Mouse (Mus musculus) CH12.LX (cell line): ENCODE data around the gene Pih1d3. TPM values are rescaled to one million over a fixed set of nuclear protein-coding genes. Genes with fewer than 3 reads are reported as not detected.

Experiments used
- DNase-seq: peaks from one replicate; pipeline ENCODE4 v3.0.0-alpha.2; 2013; ENCODE audit errors: extremely low read depth
- H3K27ac ChIP-seq: 2 replicates; pipeline ENCODE4 v1.5.1; 2012; ENCODE audit warnings: low read depth, mild to moderate bottlenecking, control low read depth, moderate library complexity; ENCODE audit not compliant: insufficient read depth
- H3K27me3 ChIP-seq: replicated peaks from 2 replicates; pipeline ENCODE3; 2012; ENCODE audit warnings: inconsistent platforms
- H3K36me3 ChIP-seq, 2 experiments: replicated peaks in 1 of 2; 2 replicates each; pipeline versions ENCODE3 to v1.6.1; 2012; ENCODE audit warnings: inconsistent platforms in 1 of 2, low read length in 1 of 2, mild to moderate bottlenecking in 1 of 2, mixed read lengths in 1 of 2, moderate library complexity in 1 of 2; ENCODE audit not compliant: control insufficient read depth in 1 of 2, insufficient read depth in 1 of 2
- H3K4me1 ChIP-seq, 2 experiments: 2 replicates each; pipeline ENCODE4 v1.6.1; 2012; ENCODE audit warnings: inconsistent platforms in 1 of 2, moderate library complexity in 1 of 2; ENCODE audit not compliant: insufficient read depth in 2 of 2, control insufficient read depth in 1 of 2
- H3K4me2 ChIP-seq: 2 replicates; pipeline ENCODE4 v1.6.1; 2012; ENCODE audit warnings: low read depth, mild to moderate bottlenecking, control low read depth; ENCODE audit not compliant: poor library complexity, insufficient read depth, severe bottlenecking
- H3K4me3 ChIP-seq, 3 experiments: fragments of 150-350 bp in 1 of 3; sonication (generic) in 1 of 3; replicated peaks in 1 of 3; 2 replicates each; pipeline versions ENCODE3 to v1.5.1; 2011 to 2012; ENCODE audit warnings: low read depth in 2 of 3, low read length in 2 of 3, mild to moderate bottlenecking in 2 of 3, moderate library complexity in 2 of 3, control low read depth in 1 of 3, improper control_type of control experiment in 1 of 3, inconsistent platforms in 1 of 3, mixed read lengths in 1 of 3; ENCODE audit not compliant: poor library complexity in 1 of 3
- H3K79me2 ChIP-seq: replicated peaks from 2 replicates; pipeline ENCODE4 v1.6.1; 2012; ENCODE audit warnings: mild to moderate bottlenecking, moderate library complexity; ENCODE audit not compliant: control insufficient read depth, poor library complexity, insufficient read depth, severe bottlenecking; ENCODE audit errors: extremely low read depth
- H3K9ac ChIP-seq: 2 replicates; pipeline ENCODE4 v1.6.1; 2012; ENCODE audit warnings: low read depth, mild to moderate bottlenecking, control low read depth, moderate library complexity; ENCODE audit not compliant: insufficient read depth
- H3K9me3 ChIP-seq: replicated peaks from 2 replicates; pipeline ENCODE3; 2012; ENCODE audit warnings: low read length, inconsistent platforms, mixed read lengths
- BHLHE40 ChIP-seq: IDR thresholded peaks from 2 replicates; pipeline ENCODE4 v1.6.1; 2011; ENCODE audit warnings: mild to moderate bottlenecking, low read depth, low read length, improper control_type of control experiment
- CHD1 ChIP-seq: IDR thresholded peaks from 2 replicates; pipeline ENCODE4 v1.6.1; 2012; ENCODE audit warnings: low read depth, low read length, improper control_type of control experiment, inconsistent platforms
- E2F4 ChIP-seq: IDR thresholded peaks from 2 replicates; pipeline ENCODE4 v1.6.1; 2011; ENCODE audit warnings: low read depth, low read length, improper control_type of control experiment; ENCODE audit not compliant: insufficient replicate concordance
- ELF1 ChIP-seq: IDR thresholded peaks from 2 replicates; pipeline ENCODE4 v1.6.1; 2014; ENCODE audit warnings: low read depth, mild to moderate bottlenecking, inconsistent platforms, low read length, improper control_type of control experiment
- ETS1 ChIP-seq: conservative IDR thresholded peaks from 2 replicates; pipeline ENCODE4 v1.6.1; 2012; ENCODE audit warnings: low read depth, mild to moderate bottlenecking, inconsistent platforms, low read length, improper control_type of control experiment, moderate library complexity
- GABPA ChIP-seq: IDR thresholded peaks from 2 replicates; pipeline ENCODE4 v1.6.1; 2012; ENCODE audit warnings: low read depth, low read length, improper control_type of control experiment, inconsistent platforms; ENCODE audit not compliant: insufficient replicate concordance
- HCFC1 ChIP-seq: IDR thresholded peaks from 2 replicates; pipeline ENCODE4 v1.6.1; 2012; ENCODE audit warnings: low read depth, mild to moderate bottlenecking, inconsistent platforms, low read length, improper control_type of control experiment
- IRF4 ChIP-seq: IDR thresholded peaks from 2 replicates; pipeline ENCODE4 v1.6.1; 2014; ENCODE audit warnings: low read depth, mild to moderate bottlenecking, inconsistent platforms, low read length, improper control_type of control experiment
- JUND ChIP-seq: conservative IDR thresholded peaks from 2 replicates; pipeline ENCODE4 v1.6.1; 2011; ENCODE audit warnings: low read depth, low read length, improper control_type of control experiment
- MEF2A ChIP-seq: IDR thresholded peaks from 2 replicates; pipeline ENCODE4 v1.6.1; 2014; ENCODE audit warnings: low read depth, mild to moderate bottlenecking, inconsistent platforms, low read length, improper control_type of control experiment, borderline replicate concordance
- MXI1 ChIP-seq: IDR thresholded peaks from 2 replicates; pipeline ENCODE4 v1.6.1; 2011; ENCODE audit warnings: mild to moderate bottlenecking, low read depth, low read length, improper control_type of control experiment
- MYC ChIP-seq: IDR thresholded peaks from 2 replicates; pipeline ENCODE4 v1.6.1; 2011; ENCODE audit warnings: low read depth, mild to moderate bottlenecking, improper control_type of control experiment, low read length
- NRF1 ChIP-seq: IDR thresholded peaks from 2 replicates; pipeline ENCODE4 v1.6.1; 2014; ENCODE audit warnings: low read depth, mild to moderate bottlenecking, inconsistent platforms, low read length, improper control_type of control experiment, moderate library complexity
- POLR2A ChIP-seq: IDR thresholded peaks from 2 replicates; pipeline ENCODE4 v1.6.1; 2011; ENCODE audit warnings: low read depth, mild to moderate bottlenecking, improper control_type of control experiment, low read length
- POLR2AphosphoS2 ChIP-seq: IDR thresholded peaks from 2 replicates; pipeline ENCODE4 v1.6.1; 2011; ENCODE audit warnings: low read depth, low read length, improper control_type of control experiment
- RAD21 ChIP-seq: IDR thresholded peaks from 2 replicates; pipeline ENCODE4 v1.6.1; 2011; ENCODE audit warnings: low read depth, mild to moderate bottlenecking, low read length, improper control_type of control experiment, moderate library complexity
- SIN3A ChIP-seq: IDR thresholded peaks from 2 replicates; pipeline ENCODE4 v1.6.1; 2012; ENCODE audit warnings: low read length, improper control_type of control experiment, inconsistent platforms
- SMC3 ChIP-seq: IDR thresholded peaks from 2 replicates; pipeline ENCODE4 v1.6.1; 2011; ENCODE audit warnings: low read depth, low read length, improper control_type of control experiment
- TBP ChIP-seq: conservative IDR thresholded peaks from 2 replicates; pipeline ENCODE4 v1.6.1; 2011; ENCODE audit warnings: low read depth, low read length, improper control_type of control experiment
- TCF12 ChIP-seq: IDR thresholded peaks from 2 replicates; pipeline ENCODE4 v1.6.1; 2014; ENCODE audit warnings: low read depth, mild to moderate bottlenecking, inconsistent platforms, low read length, improper control_type of control experiment
- USF1 ChIP-seq: IDR thresholded peaks from 2 replicates; pipeline ENCODE4 v1.6.1; 2014; ENCODE audit warnings: low read depth, mild to moderate bottlenecking, inconsistent platforms, low read length, improper control_type of control experiment
- ZKSCAN1 ChIP-seq: IDR thresholded peaks from 2 replicates; pipeline ENCODE4 v1.6.1; 2012; ENCODE audit warnings: low read depth, inconsistent platforms, low read length, improper control_type of control experiment, borderline replicate concordance
- dilution Hi-C: fragments of 300-500 bp; cut with MboI; formaldehyde crosslinking; loops from 2 replicates; pipeline ENCODE4 v1.14.3; 2020; ENCODE audit warnings: low sequenced_read_pairs; ENCODE audit not compliant: extremely low pct_unique_long_range_greater_than_20kb, extremely low pct_ligation_motif_present
- in situ Hi-C: fragments of 300-500 bp; cut with MboI; formaldehyde crosslinking; loops from 3 replicates; pipeline ENCODE4 v1.14.3; 2019; ENCODE audit warnings: low sequenced_read_pairs, low pct_ligation_motif_present, low pct_unique_long_range_greater_than_20kb, mixed read lengths
- polyA plus RNA-seq: library from polyadenylated mRNA; unstranded; fragments of >175 nt; gene quantifications from 2 replicates; pipeline ENCODE4 v1.2.1, GENCODE M21; 2012; ENCODE audit warnings: low read depth; ENCODE audit not compliant: insufficient read length
- total RNA-seq, 2 experiments: library from RNA; depleted of rRNA; stranded (reverse); fragments of 300-350 nt in 1 of 2; fragments of >200 nt in 1 of 2; gene quantifications; 2 replicates each; pipeline ENCODE4 v1.2.3; 2012 to 2014

Pih1d3 gene
- 0.17 TPM in 1 of 2 replicates, not detected in the other for total RNA-seq (2012; rRNA removed)
- total RNA-seq (2014; rRNA removed), result 0.35 and 0.47 TPM in 2 replicates
- 0.27 and 0.31 TPM in 2 replicates for polyA plus RNA-seq

- Histone ChIP-seq H3K4me2 (peak within 1 kb of the TSS; percentile 84), H3K9me3 (no peaks in the 10 kb centered on the region), H3K4me3 (peak within 1 kb of the TSS; percentile 68 to 75 (median 70)), H3K27ac (no peak within 1 kb of the TSS), H3K9ac (peak within 1 kb of the TSS; percentile 63; the same call in 1 of the 2 replicates), H3K4me1 (peaks cover 3 to 20% of the 10 kb centered on the region in 2 experiments; a peak in 2 of 4 replicates), H3K79me2 (no peaks in the 10 kb centered on the region), H3K27me3 (no peaks in the 10 kb centered on the region)
- in situ Hi-C loops, result no loop called here
- peak; percentile 95 for DNase-seq
- peak; percentile 76 for TF ChIP-seq MEF2A
- no peak for TF ChIP-seq ETS1
- peak; percentile 28; the same call in 1 of the 2 replicates for TF ChIP-seq HCFC1
- TF ChIP-seq NRF1, result no peak
- peak; percentile 84 for TF ChIP-seq ELF1
- no peak for TF ChIP-seq POLR2AphosphoS2
- TF ChIP-seq SIN3A, result peak; percentile 89
- TF ChIP-seq TBP, result peak; percentile 56; the same call in 1 of the 2 replicates
- peak; percentile 52 for TF ChIP-seq POLR2A
- TF ChIP-seq MXI1, result peak; percentile 76
- peak; percentile 17; the same call in 1 of the 2 replicates for TF ChIP-seq TCF12
- TF ChIP-seq, all 38 proteins: peak for 8
- dilution Hi-C loops, result no loop called here
- peaks cover 0 to 5% of the 10 kb centered on the region in 2 experiments for H3K36me3 ChIP-seq
Measured at GRCm38 (mm10) chr1:31222564-31222963, at the start of gene Pih1d3, which contains the start of gene 4931428L18Rik. Gene Pih1d3 (plus strand): TSS chr1:31222838. Gene 4931428L18Rik (minus strand): TSS chr1:31222684.

GRCm38 (mm10) chr1:31175401-31175800 lies 47.2 kb upstream of the Pih1d3 start:
- Histone ChIP-seq H3K4me3 (no peak overlapping the region), H3K27me3 (no peaks in the 10 kb centered on the region), H3K9ac (no peak overlapping the region), H3K9me3 (no peaks in the 10 kb centered on the region), H3K4me1 (peaks cover 0 to 6% of the 10 kb centered on the region in 2 experiments; a peak in 1 of 4 replicates), H3K36me3 (peaks cover 0 to 2% of the 10 kb centered on the region in 2 experiments), H3K79me2 (no peaks in the 10 kb centered on the region), H3K4me2 (no peak overlapping the region), H3K27ac (no peak overlapping the region)
- in situ Hi-C loops (no loop called here), dilution Hi-C loops (no loop called here)
- TF ChIP-seq NRF1 (no peak), JUND (no peak), BHLHE40 (no peak), CHD1 (no peak), ZKSCAN1 (no peak), TBP (no peak), MXI1 (no peak), ETS1 (no peak), HCFC1 (no peak), USF1 (no peak), RAD21 (no peak), GABPA (no peak), MYC (no peak), IRF4 (no peak), SMC3 (no peak), POLR2AphosphoS2 (no peak), E2F4 (no peak)
- DNase-seq, result no peak
